Mouse (Mus musculus) C2C12 (cell line): ENCODE measurements around the gene Gm4491.

Experiments
- CEBPB ChIP-seq: IDR thresholded peaks from one replicate; pipeline ENCODE4 v1.6.1; 2011; ENCODE audit warnings: low read depth, mild to moderate bottlenecking, control low read depth, moderate library complexity
- CTCF ChIP-seq: IDR thresholded peaks from one replicate; pipeline ENCODE4 v1.5.1; 2011; ENCODE audit not compliant: control insufficient read depth, insufficient read depth, insufficient read length
- FOSL1 ChIP-seq: IDR thresholded peaks from one replicate; pipeline ENCODE4 v1.8.0; 2011; ENCODE audit warnings: mild to moderate bottlenecking, low read length; ENCODE audit not compliant: poor library complexity, insufficient read depth, severe bottlenecking
- MAX ChIP-seq: IDR thresholded peaks from one replicate; pipeline ENCODE4 v1.6.1; 2011; ENCODE audit warnings: mild to moderate bottlenecking, control low read depth
- MYOG ChIP-seq: IDR thresholded peaks from one replicate; pipeline ENCODE4 v1.6.1; 2011; ENCODE audit not compliant: control insufficient read depth, insufficient read length; ENCODE audit errors: extremely low read depth
- USF1 ChIP-seq: IDR thresholded peaks from one replicate; pipeline ENCODE4 v1.6.1; 2011; ENCODE audit warnings: low read depth, mild to moderate bottlenecking, control low read depth, moderate library complexity

GRCm38 (mm10) chr14:57154916-57155315 lies 39.2 kb upstream of the Gm4491 start:
- TF ChIP-seq CTCF (no peak), MAX (no peak), CEBPB (no peak), USF1 (no peak), MYOG (no peak), FOSL1 (no peak)
